1 mouse cellular context compared by ENCODE assay signal in the genomic region with DNA sequence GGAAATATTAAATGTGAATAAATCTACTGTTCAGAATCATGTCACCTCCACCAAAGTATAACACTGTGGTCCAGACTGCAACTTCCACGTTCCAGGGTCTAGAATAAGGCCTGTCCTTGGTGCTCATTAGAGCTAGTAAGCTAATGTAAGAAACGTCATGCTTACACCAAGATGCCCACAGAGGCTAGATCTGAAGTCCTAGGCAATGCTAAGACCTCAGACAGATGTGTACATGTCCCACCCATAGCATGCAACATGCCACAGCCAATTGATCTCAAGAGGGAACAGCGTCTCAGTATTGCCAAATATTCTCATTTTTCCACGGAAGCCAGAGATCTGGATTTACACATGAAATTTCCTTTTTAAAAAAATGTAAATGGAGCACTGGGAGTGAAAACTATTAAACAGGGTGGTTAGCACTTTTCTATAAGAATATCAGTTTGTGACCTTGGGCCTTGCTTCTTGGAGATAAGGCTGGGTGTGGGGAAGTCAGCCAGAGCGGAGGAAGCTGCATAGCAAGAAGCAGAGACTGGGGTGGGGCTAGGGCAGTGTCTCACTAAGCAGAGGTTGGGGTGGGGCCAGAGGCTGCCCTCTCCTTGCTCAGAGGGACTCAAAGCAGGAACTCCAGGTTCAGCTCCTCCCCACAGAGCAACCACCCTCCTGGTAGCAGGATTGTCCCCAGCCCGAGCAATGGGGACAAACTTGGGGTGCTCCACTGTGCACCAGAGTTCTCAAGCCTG.
A peak's percentile ranks its signal among the peaks of the same experiment; 100 is the strongest.
TF ChIP-seq lines count a peak whose summit lies in the region.

No protein-coding gene starts in this region.

TF ChIP-seq in MEL, 35 proteins besides CTCF, POLR2A, EP300 and RAD21 (continued from another document):
- TF ChIP-seq HCFC1 (IDR thresholded peaks at IDR 0.05; ENCODE audit: low read depth, low read length) (peak; percentile 75), JUND (IDR thresholded peaks at IDR 0.05; ENCODE audit: low read depth, low read length) (no peak), KAT2A (conservative IDR thresholded peaks at IDR 0.05; ENCODE audit: low read depth, low read length) (no peak), MAFK (IDR thresholded peaks at IDR 0.05; ENCODE audit: borderline replicate concordance, low read depth, low read length) (no peak), MXI1 (IDR thresholded peaks at IDR 0.05; ENCODE audit: low read depth, low read length) (peak; percentile 74), ZKSCAN1 (IDR thresholded peaks at IDR 0.05; ENCODE audit: low read depth, low read length) (no peak), POLR2AphosphoS5 (IDR thresholded peaks at IDR 0.05; ENCODE audit: borderline replicate concordance, low read depth, low read length) (no peak), CHD2 (IDR thresholded peaks at IDR 0.05; ENCODE audit: low read length) (peak; percentile 72), E2F4 (IDR thresholded peaks at IDR 0.05; ENCODE audit: borderline replicate concordance, low read depth, low read length) (no peak), BHLHE40 (IDR thresholded peaks at IDR 0.05; ENCODE audit: borderline replicate concordance, low read depth, low read length) (peak; percentile 73; the same call in 1 of the 2 replicates), MEF2A (IDR thresholded peaks at IDR 0.05; ENCODE audit: extremely low read depth, insufficient replicate concordance, low read depth, low read length, poor library complexity, severe bottlenecking) (peak; percentile 17; the same call in 1 of the 2 replicates), ZNF384 (IDR thresholded peaks at IDR 0.05; ENCODE audit: low read depth, low read length) (peak; percentile 84), NELFE (IDR thresholded peaks at IDR 0.05; ENCODE audit: low read depth, low read length) (peak; percentile 65), MYB (IDR thresholded peaks at IDR 0.05; ENCODE audit: low read depth, low read length) (peak; percentile 95), UBTF (IDR thresholded peaks at IDR 0.05; ENCODE audit: borderline replicate concordance, insufficient read depth, low read depth, low read length) (no peak), GATA1 (IDR thresholded peaks at IDR 0.05; ENCODE audit: low read depth, low read length) (peak; percentile 98), CHD1 (IDR thresholded peaks at IDR 0.05; ENCODE audit: low read depth, low read length) (no peak), NRF1 (IDR thresholded peaks at IDR 0.05; ENCODE audit: insufficient read depth, low read depth, low read length, poor library complexity, severe bottlenecking) (no peak), ZMIZ1 (IDR thresholded peaks at IDR 0.05; ENCODE audit: low read depth, low read length) (peak; percentile 87), USF2 (IDR thresholded peaks at IDR 0.05; ENCODE audit: borderline replicate concordance in 1 of 2, insufficient read depth in 1 of 2, low read depth in 1 of 2, low read length in 2 of 2) (no peak), TAL1 (IDR thresholded peaks at IDR 0.05; ENCODE audit: low read length) (peak; percentile 89)
